Mouse (Mus musculus) monocyte, adult 5-6 weeks (primary cell): ENCODE measurements around the gene Ewsr1. TPM values are rescaled to one million over a fixed set of nuclear protein-coding genes. Genes with fewer than 3 reads are reported as not detected.
"Not testable (repeated sequence)": the region's sequence is repeated elsewhere in the genome, so short reads cannot be mapped to it uniquely, and the experiment has no call there.

ENCODE experiments used
- ATAC-seq: fragments of 153-309, 156-312 bp; replicated peaks from 2 replicates; pipeline ENCODE4 v1.8.0; 2017; ENCODE audit warnings: mild to moderate bottlenecking; ENCODE audit not compliant: low TSS enrichment, insufficient number of reproducible peaks, severe bottlenecking, poor library complexity, low FRiP score
- total RNA-seq: library from RNA; stranded (forward); fragments of 200-1000, 200-491, 200-594 nt; gene quantifications from 3 replicates; pipeline ENCODE4 v1.2.3, GENCODE M21; 2017

Ewsr1 gene
- total RNA-seq, 1 experiment from 2014 or later: 492 TPM

GRCm38 (mm10) chr11:5099576-5100183 lies 614 bp upstream of the Ewsr1 start:
- peak; percentile 62 for ATAC-seq

- ATAC-seq: no peak; the same call in 1 of the 2 replicates
Observed at GRCm38 (mm10) chr11:5098035-5098735, 881 bp downstream of the Ewsr1 start.

DNA sequence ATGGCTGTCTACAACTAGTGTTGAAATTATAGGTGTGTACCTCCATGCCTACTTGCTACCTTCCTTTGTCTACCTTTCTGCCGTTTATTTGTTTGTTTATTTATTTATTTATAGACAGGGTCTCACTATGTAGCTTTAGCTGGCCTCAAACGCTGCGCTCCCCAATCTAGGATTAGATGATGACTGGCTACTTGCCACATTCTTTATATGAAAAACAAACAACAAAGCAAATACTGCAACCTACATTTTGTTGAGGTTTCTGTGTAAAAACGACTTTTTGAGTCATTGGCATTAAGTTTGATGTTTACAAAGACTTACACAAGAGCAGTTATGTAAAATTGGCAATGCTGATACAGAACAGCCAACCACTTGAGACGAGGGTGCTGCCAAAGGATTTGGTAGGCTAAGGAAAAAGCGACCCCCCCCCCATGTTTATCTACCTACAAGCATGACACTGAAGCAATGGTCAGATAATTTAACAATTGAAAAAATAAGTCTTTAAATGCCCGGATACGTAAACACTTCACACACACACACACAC lies 2.5 kb downstream of the Ewsr1 start:
- no peak for ATAC-seq

- no peak for ATAC-seq
Observed at GRCm38 (mm10) chr11:5095877-5096276, 3.2 kb downstream of the Ewsr1 start.

- ATAC-seq: 0 out of 2 replicates have a peak, but pooled peaks have one; percentile 47
Observed at GRCm38 (mm10) chr11:5091706-5092105, 7.4 kb downstream of the Ewsr1 start.

DNA sequence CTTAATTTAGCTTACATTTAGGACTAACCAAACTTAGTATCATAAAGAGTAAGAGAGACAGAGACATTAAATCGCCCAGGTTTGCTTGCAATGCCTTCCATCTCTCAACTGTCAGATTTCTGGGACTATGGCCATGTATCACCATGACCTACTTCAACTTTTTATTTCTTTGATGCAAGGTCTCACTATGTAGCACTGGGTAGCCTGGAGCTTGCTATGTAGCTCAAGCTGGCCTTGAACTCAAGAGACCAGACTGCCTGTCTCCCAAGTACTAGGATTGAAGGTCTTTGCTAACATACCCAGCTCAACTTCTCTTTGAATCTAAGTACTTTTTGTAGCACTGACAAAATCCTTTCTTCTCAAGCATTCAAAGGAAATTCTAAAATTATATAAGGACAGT lies 9.9 kb downstream of the Ewsr1 start:
- no peak for ATAC-seq

DNA sequence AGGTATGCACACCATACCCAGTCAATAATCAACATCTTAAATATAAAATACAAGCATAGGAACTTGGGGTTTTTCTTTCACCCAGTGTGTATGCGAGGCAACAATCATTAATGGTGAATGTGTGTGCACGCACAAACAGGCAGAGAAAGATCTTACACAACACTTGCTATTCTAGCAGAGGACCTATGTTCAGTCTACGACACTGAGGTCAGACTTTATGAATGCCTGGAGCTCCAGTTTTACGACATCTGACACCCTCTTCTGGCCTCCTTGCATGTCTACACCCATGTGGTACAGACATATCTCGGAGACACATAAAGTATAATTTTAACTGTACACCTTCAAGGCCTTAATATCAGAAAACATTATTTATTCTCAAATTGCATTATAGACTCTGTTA lies 22.2 kb downstream of the Ewsr1 start:
- ATAC-seq: not testable (repeated sequence)

GRCm38 (mm10) chr11:5075760-5076159 lies 23.3 kb downstream of the Ewsr1 start:
- ATAC-seq: no peak

- ATAC-seq: no peak
Observed at GRCm38 (mm10) chr11:5074882-5075281, 24.2 kb downstream of the Ewsr1 start.

- ATAC-seq: no peak
Observed at GRCm38 (mm10) chr11:5068126-5068971, 30.7 kb downstream of the Ewsr1 start.

GRCm38 (mm10) chr11:5067063-5067462 lies 32.0 kb downstream of the Ewsr1 start:
- ATAC-seq: no peak

DNA sequence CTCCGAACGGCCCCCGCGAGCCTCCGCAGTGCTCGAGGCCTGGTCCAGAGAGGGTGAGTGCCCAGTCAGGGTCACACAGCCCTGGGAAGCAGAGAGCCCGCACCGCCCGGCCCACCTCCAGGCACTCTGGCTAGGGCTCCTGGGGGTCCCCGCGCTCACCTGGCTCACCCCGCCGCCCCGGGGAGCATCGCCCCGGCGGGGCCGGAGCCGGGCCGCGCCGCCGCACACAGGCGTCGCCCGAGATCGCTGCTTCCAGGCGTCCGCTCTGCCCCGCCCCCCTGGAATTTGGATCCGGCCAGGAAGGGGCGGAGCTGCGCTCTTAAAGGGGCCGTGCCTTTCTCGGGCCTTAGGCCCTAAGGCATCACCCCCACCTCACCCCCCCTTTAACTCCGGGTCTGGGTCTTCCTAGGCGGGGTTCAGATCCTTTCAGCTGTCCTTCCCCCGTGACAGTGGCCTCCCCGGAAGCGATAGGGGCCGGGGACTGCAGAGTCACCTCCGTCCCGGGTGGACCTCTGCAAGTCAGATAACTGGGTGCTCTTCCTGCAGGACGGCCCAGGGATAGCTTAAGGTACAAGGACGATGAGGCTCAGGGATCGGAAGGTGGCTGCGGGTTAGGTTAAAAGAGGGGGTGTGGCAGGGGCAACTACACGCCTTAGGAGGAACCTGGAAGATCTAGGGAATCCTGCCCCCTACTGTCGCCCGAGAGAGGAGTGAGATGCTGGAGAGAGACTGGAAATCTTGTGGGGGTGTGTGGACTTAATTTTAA lies 33.8 kb downstream of the Ewsr1 start, which contains the start of gene Gas2l1:
Gas2l1 (minus strand) TSS at position 272 of the 766 bp plus-strand sequence.
- peak; percentile 24; the same call in 1 of the 2 replicates for ATAC-seq

GRCm38 (mm10) chr11:5064282-5065055 lies 34.6 kb downstream of the Ewsr1 start:
- no peak for ATAC-seq

GRCm38 (mm10) chr11:5063561-5064281 lies 35.3 kb downstream of the Ewsr1 start:
- ATAC-seq: no peak

DNA sequence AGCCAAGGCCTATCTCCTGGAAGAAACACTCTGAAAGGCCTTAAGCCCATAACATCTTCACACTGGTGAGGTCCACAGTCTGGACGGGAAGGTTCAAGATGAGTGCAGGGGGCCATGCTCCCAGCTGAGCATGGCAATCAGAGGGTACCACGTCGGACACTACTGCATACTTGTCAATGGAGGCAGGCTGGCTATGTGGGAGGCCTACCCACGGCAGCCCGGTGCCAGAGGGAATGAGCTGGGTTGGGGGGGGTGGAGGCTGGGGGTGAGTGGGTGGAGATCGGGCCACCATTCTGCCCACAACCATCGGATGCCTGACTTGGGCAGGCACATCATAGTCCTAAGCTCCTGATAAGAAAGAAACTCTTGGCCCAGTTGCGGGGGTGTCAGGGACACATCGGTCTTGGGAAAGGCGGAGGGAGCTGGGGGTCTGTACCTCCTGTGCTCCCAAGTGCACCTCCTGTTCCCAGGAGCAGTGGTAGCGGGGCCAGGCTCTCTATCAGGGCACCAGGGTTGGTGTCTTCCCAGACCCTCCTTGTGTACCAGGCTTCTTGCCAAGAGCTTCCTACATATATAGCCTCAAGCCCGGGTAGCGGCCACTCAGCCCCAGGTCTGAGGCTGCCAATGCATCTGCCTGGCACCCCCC lies 36.1 kb downstream of the Ewsr1 start:
- ATAC-seq: no peak

GRCm38 (mm10) chr11:5062326-5062725 lies 36.7 kb downstream of the Ewsr1 start:
- no peak for ATAC-seq
